Mouse (Mus musculus): ENCODE results near the gene Sap30bp.
A peak's percentile ranks its signal among the peaks of the same experiment; 100 is the strongest.

- TF ChIP-seq EP300 (IDR thresholded peaks at IDR 0.05; ENCODE audit: insufficient read depth, low read depth, low read length) (peak; percentile 44; the same call in 1 of the 2 replicates), CTCF (IDR thresholded peaks at IDR 0.05) (no peak)
These were observed 27.9 kb upstream of the Sap30bp start for GRCm38 (mm10) chr11:115904956-115905790.
